Mouse (Mus musculus): ENCODE measurements around the gene Pate4.
"Not testable (repeated sequence)": the region's sequence is repeated elsewhere in the genome, so short reads cannot be mapped to it uniquely, and the experiment has no call there.

Pate4 gene

GRCm38 (mm10) chr9:35611841-35612240 lies at the start of gene Pate4:
Gene Pate4, minus strand, starts transcription at chr9:35611941.
- no peak for DNase-seq (ENCODE audit: low spot score)

- DNase-seq (ENCODE audit: low spot score): no peak
Observed at GRCm38 (mm10) chr9:35648102-35648501, 36.4 kb upstream of the Pate4 start, which contains the start of gene Pate3. Gene Pate3, minus strand, starts transcription at chr9:35648202.

GRCm38 (mm10) chr9:35632981-35633380 lies 21.2 kb upstream of the Pate4 start:
- DNase-seq (ENCODE audit: low spot score): no peak

- DNase-seq (ENCODE audit: low spot score): not testable (repeated sequence)
Observed at GRCm38 (mm10) chr9:35616784-35617183, 5.0 kb upstream of the Pate4 start.

GRCm38 (mm10) chr9:35614005-35614404 lies 2.3 kb upstream of the Pate4 start:
- no peak for DNase-seq (ENCODE audit: low spot score)

GRCm38 (mm10) chr9:35607647-35608405 lies 3.9 kb downstream of the Pate4 start:
- no peak for DNase-seq (ENCODE audit: low spot score)

GRCm38 (mm10) chr9:35592903-35593302 lies 18.8 kb downstream of the Pate4 start:
- DNase-seq (ENCODE audit: low spot score): no peak

GRCm38 (mm10) chr9:35587674-35588073 lies 24.1 kb downstream of the Pate4 start:
- no peak for DNase-seq (ENCODE audit: low spot score)

- DNase-seq (ENCODE audit: low spot score): no peak
Observed at GRCm38 (mm10) chr9:35574416-35574815, 37.3 kb downstream of the Pate4 start.

GRCm38 (mm10) chr9:35570663-35571062 lies 41.1 kb downstream of the Pate4 start:
- DNase-seq (ENCODE audit: low spot score): no peak

- peak; percentile 90 for DNase-seq (ENCODE audit: low spot score)
Observed at GRCm38 (mm10) chr9:35569571-35570534, 41.9 kb downstream of the Pate4 start, which contains the start of the genes Pate2 and Hyls1. Gene Pate2, plus strand, starts transcription at chr9:35570284. Gene Hyls1, minus strand, starts transcription at chr9:35570398.

- no peak for DNase-seq (ENCODE audit: low spot score)
Observed at GRCm38 (mm10) chr9:35567995-35568394, 43.7 kb downstream of the Pate4 start.

- DNase-seq (ENCODE audit: low spot score): no peak
Observed at GRCm38 (mm10) chr9:35564536-35565240, 47.1 kb downstream of the Pate4 start.

- DNase-seq (ENCODE audit: low spot score): no peak
Observed at GRCm38 (mm10) chr9:35561583-35561982, 50.2 kb downstream of the Pate4 start.

- DNase-seq (ENCODE audit: low spot score): no peak
Observed at GRCm38 (mm10) chr9:35561076-35561475, 50.7 kb downstream of the Pate4 start.

- DNase-seq (ENCODE audit: low spot score): peak; percentile 70
Observed at GRCm38 (mm10) chr9:35559009-35559890, 52.5 kb downstream of the Pate4 start.

- DNase-seq (ENCODE audit: low spot score): peak; percentile 26
Observed at GRCm38 (mm10) chr9:35558257-35559008, 53.3 kb downstream of the Pate4 start, which contains the start of the genes Ddx25 and Pus3. Gene Ddx25, minus strand, starts transcription at chr9:35558528. Gene Pus3, plus strand, starts transcription at chr9:35558595.

All from ovary, postnatal 36 days (tissue).